Mouse (Mus musculus) right cerebral cortex, postnatal 25 days (tissue): ENCODE measurements around the gene Tmem220.

Experiments
- DNase-seq: peaks from one replicate; pipeline ENCODE4 v3.0.0; 2022

The Tmem220 gene

DNA sequence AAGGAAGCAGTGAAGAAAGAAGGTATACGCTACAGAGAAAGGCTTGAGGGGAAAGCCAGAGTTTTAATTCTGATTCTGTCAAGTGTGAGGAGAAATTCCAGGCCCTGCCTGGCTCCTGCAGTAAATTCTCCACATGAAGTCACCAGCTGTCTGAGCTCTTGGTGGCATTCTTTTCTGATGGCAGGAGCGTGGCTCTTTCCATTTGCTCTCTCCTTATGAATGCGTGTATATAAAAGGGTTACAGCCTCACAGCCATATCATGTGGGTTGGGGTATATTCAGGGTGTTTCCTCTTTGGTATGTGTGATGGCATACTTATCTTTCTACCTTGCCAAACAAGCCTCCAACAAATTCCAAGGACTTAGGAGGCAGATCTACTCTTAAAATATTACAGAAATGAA, 37.8 kb downstream of the Tmem220 start:
- no peak for DNase-seq

DNA sequence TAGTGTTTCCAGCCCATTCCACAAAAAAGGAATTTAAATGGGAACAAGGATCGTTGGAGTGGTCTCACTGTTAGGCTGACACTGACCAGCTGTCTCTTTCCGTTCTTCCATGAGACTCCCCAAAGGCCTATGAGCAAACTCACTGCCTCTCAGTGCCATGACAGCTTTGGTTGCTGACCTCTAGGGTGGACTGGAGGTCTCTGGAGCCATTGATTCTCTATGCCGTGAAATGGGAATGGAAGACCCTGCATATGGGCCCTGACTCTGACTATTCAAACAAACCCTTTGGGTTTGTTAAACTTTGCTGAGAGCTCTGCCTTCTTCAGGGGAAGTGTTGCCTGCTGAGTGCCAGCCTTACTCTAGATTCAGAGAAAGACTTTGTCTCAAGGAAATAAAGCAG, 42.8 kb downstream of the Tmem220 start:
- no peak for DNase-seq

DNA sequence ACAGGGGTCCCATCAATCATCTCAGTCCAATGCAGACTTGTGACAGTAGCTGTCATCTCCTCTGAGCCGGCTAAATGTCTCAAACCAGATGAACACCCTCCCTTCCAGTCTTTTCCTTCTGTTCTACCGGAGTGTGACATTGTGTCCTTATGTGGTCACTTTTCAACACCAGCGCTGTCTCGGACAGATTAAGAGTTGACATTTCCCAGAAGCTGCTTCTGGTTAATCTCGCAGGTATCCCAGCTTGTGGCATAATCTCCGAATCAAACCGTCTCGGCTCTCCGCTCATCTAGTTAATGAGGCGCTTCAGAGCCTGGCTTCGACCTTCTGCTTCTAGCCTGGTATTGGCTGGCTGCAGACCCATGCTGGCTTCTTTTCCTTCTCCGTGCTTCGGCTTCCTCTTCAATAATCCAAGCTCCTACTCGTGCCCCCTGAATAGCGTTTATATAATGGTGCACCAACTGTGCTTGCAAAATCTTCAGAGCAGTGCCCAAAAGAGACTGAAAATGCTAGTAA, 47.7 kb downstream of the Tmem220 start:
- no peak for DNase-seq

DNA sequence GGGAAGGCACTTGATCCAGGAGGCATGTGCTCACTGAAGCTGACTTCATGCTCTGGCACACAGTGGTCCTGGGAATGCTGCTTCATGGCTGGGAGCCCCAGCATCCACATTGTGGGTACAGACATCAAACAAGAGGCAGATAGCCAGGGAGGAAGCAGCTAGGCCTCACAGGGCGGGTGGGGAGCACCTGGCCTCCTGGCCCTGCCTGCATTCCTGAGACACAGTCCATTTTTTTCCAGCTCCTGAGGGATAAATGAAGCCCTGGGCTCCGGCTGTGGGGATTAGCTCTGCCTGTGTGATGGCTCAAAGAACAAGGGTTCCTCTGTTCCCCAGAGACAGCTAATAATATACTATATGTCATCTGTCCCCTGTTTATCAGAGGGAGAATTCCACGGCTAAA, 50.1 kb downstream of the Tmem220 start:
- no peak for DNase-seq

DNA sequence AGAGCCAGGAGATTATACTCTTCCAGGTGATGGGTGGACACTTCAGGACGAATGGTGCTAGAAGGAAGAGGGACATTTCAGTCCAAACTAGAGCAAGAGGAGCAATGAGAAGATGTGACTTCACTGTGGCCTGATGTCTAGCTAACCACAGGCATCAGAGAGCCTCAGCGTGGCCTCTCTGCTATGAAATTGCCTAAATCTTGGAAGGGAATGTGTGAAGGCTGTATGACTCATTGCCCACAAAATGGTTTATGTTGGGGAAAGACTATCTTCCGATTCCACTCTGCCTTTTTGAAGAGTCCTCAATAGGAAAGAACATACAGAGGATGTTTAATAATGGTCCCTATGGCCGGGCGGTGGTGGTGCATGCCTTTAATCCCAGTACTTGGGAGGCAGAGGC, 51.8 kb downstream of the Tmem220 start:
- no peak for DNase-seq

DNA sequence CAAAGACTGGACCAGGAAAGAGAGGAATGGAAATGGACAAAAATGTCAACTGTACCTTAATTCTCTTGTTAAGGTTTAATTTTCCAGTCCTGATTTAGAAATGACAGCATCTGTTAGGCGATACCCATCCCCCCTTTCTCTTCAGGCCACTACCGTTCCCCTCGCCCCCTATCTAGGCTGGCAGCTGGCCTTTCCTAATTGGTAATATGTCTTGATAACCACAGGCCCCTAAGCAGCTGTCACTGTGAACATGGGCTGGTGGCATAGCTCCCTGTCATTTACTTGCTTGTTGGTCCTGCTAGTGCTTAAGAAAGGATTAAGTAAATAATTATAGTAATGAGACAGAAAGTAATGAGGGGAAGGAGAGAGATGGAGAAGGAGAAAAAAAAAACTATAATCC, 52.5 kb downstream of the Tmem220 start:
- DNase-seq, result no peak

DNA sequence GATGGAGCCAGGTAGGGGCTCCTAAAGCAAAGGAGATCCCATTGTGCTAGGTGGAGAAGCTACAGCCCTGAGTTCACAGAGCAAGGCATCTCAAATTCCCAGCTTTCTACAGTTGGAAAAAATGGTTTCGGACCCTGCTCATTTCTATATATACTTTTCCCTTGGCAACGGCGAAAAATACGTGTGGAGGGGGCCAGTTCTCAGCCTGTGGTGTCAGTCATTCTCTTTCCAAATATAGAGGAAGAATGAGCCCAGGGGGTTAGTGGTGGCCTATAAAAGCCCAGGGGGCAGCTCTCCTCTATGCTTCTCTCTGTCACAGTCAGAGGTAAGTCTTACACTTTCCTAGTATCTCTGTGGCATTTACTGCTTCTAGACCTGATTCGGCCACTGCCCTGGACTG, 53.0 kb downstream of the Tmem220 start, which contains the start of gene Myh3:
Gene Myh3 (plus strand): TSS at position 301 of the 400 bp plus-strand sequence.
- DNase-seq, result no peak

DNA sequence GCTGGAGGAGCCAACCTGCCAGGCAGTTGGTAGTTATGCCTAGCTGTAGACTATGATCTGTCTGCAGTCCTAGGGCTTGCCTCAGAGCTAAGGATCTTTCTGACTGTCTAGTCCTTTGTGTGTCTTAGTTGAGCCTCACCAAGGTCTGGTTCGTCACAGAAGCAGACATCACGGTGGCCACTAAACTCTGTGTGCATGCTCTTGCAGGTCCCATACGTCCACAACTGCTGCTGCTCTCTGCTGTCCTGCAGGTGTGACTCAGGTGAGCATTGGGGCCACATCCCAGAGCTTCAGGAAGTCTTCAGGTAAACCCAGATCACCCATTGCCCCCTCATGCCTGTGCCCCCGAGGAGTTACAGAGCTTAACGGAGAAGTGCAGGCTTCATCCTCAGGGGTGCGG, 53.9 kb downstream of the Tmem220 start:
- DNase-seq, result no peak

DNA sequence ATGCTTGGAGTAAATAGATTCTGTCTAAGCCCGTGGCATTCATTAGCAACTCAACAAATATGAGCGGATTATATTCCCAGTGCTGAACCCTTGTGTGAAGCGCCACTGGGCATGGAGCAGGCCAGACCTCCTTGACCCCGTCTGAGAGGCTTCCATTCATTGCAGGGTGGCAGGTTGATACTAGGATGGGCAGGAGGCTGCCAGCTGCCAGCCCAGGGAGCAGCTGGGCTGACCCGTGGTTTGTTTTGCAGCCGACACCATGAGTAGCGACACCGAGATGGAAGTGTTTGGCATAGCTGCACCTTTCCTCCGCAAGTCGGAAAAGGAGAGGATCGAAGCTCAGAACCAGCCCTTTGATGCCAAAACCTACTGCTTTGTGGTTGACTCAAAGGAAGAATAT, 54.8 kb downstream of the Tmem220 start:
- DNase-seq, result no peak

DNA sequence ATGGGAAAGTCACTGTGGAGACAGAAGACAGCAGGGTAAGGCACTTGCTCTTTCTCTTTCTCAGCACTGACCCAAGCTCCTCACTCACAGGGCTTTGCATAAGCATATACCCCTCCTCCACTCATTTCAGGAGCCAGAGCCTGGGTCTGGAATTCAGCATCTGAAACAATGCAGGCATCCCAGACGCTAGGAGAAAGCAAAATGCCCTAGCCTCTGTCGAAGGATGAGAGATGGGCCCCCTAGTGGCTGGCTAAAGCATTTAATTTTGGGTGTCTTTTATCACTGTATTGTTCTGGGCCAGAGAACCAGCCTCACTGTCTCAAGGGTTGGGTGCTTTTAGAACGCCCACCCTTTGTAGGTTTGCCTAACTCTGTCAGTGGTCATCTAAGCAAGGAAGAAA, 55.2 kb downstream of the Tmem220 start:
- DNase-seq, result peak; percentile 52

DNA sequence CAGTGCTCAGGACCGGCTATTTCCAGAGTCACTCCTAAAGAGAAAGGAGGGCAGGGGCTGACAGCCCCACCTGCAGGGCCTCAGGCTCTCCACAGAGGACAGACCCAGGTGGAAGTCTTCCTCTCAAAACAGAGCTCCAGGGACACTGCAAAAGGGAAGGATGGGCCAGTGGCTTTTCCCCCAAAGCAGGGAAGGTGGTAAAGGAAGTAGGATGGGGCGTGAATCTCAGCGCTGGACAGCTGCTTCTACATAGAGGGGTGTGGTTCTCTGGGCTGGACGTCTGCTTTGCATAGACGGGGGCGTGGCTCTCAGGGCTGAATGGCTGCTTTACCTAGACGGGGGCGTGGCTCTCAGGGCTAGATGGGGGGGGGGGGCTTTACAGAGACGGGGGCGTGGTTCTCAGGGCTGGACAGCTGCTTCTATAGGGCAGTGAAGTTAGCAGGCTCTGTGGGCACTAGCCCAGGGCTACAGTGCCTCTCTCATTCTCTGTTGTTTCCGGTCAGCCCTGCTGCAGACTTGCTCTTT, 56.2 kb downstream of the Tmem220 start:
- no peak for DNase-seq

DNA sequence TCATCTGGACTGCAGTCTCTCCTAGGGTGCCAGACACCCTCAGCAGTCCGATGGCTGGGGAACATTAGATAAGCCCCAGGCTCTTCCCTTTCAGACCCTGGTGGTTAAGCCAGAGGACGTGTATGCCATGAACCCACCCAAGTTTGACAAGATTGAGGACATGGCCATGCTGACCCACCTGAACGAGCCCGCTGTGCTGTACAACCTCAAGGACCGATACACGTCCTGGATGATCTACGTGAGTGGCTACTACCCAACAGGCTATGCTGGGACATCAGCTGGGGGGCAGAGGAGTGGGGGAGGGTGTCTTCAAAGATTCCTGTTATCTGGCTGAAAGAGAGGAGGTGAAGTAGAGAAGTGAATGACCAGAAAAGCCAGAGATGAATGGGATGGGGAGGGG, 57.2 kb downstream of the Tmem220 start:
- no peak for DNase-seq

DNA sequence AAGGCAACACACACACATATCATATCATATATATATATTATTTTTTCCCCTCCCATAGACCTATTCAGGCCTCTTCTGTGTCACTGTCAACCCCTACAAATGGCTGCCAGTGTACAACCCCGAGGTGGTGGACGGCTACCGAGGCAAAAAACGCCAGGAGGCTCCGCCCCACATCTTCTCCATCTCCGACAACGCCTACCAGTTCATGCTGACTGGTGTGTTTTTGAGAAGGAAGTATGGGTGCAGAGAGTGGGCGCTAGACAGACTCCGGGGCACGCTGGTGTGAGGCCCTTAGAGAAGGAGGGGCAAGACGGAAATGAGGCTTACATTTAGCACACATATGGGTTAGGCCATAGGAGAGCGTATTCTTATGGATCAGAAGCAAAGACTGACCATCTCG, 57.8 kb downstream of the Tmem220 start:
- DNase-seq, result no peak

DNA sequence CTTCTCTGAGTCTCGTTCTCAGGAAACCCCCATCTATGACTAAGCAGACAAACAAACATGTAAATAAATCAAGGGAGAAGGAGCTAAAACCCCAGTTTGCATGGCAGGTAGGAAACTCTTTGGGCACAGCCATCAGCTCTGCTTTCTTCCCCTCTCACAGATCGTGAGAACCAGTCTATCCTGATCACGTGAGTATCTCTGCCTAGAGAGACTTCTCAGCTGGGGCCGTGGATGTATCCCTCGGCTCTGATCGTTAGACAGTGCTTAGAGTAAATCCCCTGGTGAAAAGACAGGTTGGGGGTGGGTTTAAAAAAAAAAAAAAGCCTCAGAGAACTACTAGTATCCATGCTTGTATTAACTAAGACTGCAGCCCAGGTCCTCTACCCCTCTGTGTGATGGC, 58.3 kb downstream of the Tmem220 start:
- DNase-seq, result no peak

DNA sequence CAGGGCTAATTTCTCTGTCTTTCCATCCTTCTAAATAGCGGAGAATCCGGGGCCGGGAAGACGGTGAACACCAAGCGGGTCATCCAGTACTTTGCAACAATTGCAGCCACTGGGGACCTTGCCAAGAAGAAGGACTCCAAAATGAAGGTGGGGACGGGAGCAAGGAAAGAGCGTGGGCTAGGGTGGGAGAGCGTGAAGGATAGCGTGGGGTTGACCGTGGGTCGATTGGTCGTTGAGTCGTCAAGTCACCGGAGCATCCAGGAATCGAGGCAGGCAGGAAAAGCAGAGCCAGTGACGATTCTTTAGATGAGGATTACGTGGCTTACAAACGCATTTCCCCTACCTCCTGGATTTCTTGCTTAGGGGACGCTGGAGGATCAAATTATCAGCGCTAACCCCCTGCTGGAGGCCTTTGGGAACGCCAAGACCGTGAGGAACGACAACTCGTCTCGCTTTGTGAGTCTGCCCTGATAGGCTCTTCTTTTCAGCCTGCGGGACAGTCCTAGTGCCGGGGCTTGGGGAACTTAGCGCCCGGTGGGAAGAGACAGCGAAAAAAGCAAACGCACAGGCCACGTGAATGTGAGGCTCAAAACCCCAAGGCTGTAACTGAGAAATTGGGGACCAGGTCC, 58.9 kb downstream of the Tmem220 start:
- no peak for DNase-seq
